Mouse (Mus musculus) ES-Bruce4 (cell line): ENCODE results near the gene Cd48. TPM values are rescaled to one million over a fixed set of nuclear protein-coding genes. Genes with fewer than 3 reads are reported as not detected.

ENCODE experiments used
- H3K27ac ChIP-seq: 2 replicates; pipeline ENCODE4 v1.5.1; 2012; ENCODE audit warnings: low read length, inconsistent platforms; ENCODE audit not compliant: insufficient read depth
- H3K27me3 ChIP-seq: 2 replicates; pipeline ENCODE4 v1.6.1; 2012; ENCODE audit warnings: mild to moderate bottlenecking, low read length, inconsistent platforms; ENCODE audit not compliant: control insufficient read depth, poor library complexity, insufficient read depth, severe bottlenecking
- H3K36me3 ChIP-seq: 2 replicates; pipeline ENCODE4 v1.6.1; 2012; ENCODE audit warnings: inconsistent platforms, mild to moderate bottlenecking, low read length, moderate library complexity; ENCODE audit not compliant: control insufficient read depth, poor library complexity, insufficient read depth, severe bottlenecking
- H3K4me1 ChIP-seq: one replicate; pipeline ENCODE4 v1.8.1; 2011; ENCODE audit warnings: low read length; ENCODE audit not compliant: control insufficient read depth, insufficient read depth
- H3K4me3 ChIP-seq: 2 replicates; pipeline ENCODE4 v1.5.1; 2011; ENCODE audit warnings: low read depth, mild to moderate bottlenecking, low read length
- H3K9ac ChIP-seq: 2 replicates; pipeline ENCODE4 v1.6.1; 2012; ENCODE audit warnings: low read depth, mild to moderate bottlenecking, inconsistent platforms; ENCODE audit not compliant: poor library complexity, severe bottlenecking
- H3K9me3 ChIP-seq: replicated peaks from 2 replicates; pipeline ENCODE4 v1.6.1; 2012; ENCODE audit warnings: mild to moderate bottlenecking, low read length, inconsistent platforms; ENCODE audit not compliant: control insufficient read depth, poor library complexity, insufficient read depth, severe bottlenecking
- CTCF ChIP-seq: IDR thresholded peaks from one replicate; pipeline ENCODE4 v1.8.1; 2011; ENCODE audit warnings: low read depth, low read length
- EP300 ChIP-seq: IDR thresholded peaks from 2 replicates; pipeline ENCODE4 v1.6.1; 2011; ENCODE audit warnings: low read depth, low read length; ENCODE audit not compliant: insufficient read depth
- POLR2A ChIP-seq: IDR thresholded peaks from one replicate; pipeline ENCODE4 v1.8.1; 2011; ENCODE audit warnings: low read length; ENCODE audit not compliant: insufficient read depth
- polyA plus RNA-seq: library from polyadenylated mRNA; stranded (reverse); fragments of >200 nt; gene quantifications from 2 replicates; pipeline ENCODE4 v1.2.4, GENCODE M21; 2011; ENCODE audit warnings: low read depth; ENCODE audit not compliant: missing spikeins, insufficient read depth, insufficient read length

The Cd48 gene
- polyA plus RNA-seq, 1 experiment = not detected

- Histone ChIP-seq H3K9me3 (no peaks in the 10 kb centered on the region), H3K36me3 (no peaks in the 10 kb centered on the region), H3K4me1 (no peaks in the 10 kb centered on the region), H3K27ac (no peak overlapping the region), H3K9ac (no peak overlapping the region), H3K4me3 (no peak overlapping the region), H3K27me3 (no peaks in the 10 kb centered on the region)
- TF ChIP-seq EP300 = no peak
- TF ChIP-seq POLR2A = no peak
- no peak for TF ChIP-seq CTCF
Observed at GRCm38 (mm10) chr1:171646429-171646940, 35.3 kb upstream of the Cd48 start.

DNA sequence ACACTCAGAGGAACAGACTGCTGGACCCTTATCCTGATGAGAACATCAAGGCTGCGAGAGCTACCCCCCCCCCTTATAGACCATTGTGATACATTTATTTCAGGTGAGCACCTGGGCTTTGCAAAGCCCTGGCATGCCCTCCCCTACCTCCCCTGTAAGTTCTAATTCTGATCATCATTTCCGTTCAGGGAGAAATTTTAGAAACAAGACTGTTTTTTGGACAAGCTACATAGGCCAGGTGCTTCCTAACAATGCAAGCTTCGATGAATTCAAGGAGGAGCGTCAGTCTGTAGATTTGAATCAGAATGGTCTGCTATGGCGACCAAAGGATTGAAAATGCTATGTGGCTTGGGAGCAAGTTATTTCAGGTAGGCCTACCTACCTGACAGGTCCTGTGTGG lies 34.1 kb upstream of the Cd48 start:
- H3K4me1 ChIP-seq = no peaks in the 10 kb centered on the region
- H3K36me3 ChIP-seq = no peaks in the 10 kb centered on the region
- no peak overlapping the region for H3K9ac ChIP-seq
- H3K9me3 ChIP-seq = no peaks in the 10 kb centered on the region
- no peaks in the 10 kb centered on the region for H3K27me3 ChIP-seq
- TF ChIP-seq CTCF (no peak), POLR2A (no peak), EP300 (no peak)
- H3K4me3 ChIP-seq = no peak overlapping the region
- no peak overlapping the region for H3K27ac ChIP-seq

- Histone ChIP-seq H3K27ac (no peak overlapping the region), H3K27me3 (no peaks in the 10 kb centered on the region), H3K9me3 (no peaks in the 10 kb centered on the region), H3K9ac (no peak overlapping the region), H3K4me3 (no peak overlapping the region), H3K4me1 (no peaks in the 10 kb centered on the region), H3K36me3 (no peaks in the 10 kb centered on the region)
- TF ChIP-seq CTCF = no peak
- no peak for TF ChIP-seq POLR2A
Observed at GRCm38 (mm10) chr1:171648840-171649239, 33.0 kb upstream of the Cd48 start.

GRCm38 (mm10) chr1:171652734-171653133 lies 29.1 kb upstream of the Cd48 start, which contains the start of gene Slamf7:
Slamf7 (minus strand) TSS chr1:171653035.
- no peaks in the 10 kb centered on the region; the same call in 1 of the 2 replicates for H3K27me3 ChIP-seq
- H3K4me3 ChIP-seq = no peak within 1 kb of the TSS
- H3K9me3 ChIP-seq = no peaks in the 10 kb centered on the region
- H3K4me1 ChIP-seq = no peaks in the 10 kb centered on the region
- H3K27ac ChIP-seq = no peak within 1 kb of the TSS
- H3K36me3 ChIP-seq = no peaks in the 10 kb centered on the region
- TF ChIP-seq POLR2A = no peak
- TF ChIP-seq EP300 = no peak
- no peak for TF ChIP-seq CTCF
- H3K9ac ChIP-seq = no peak within 1 kb of the TSS

DNA sequence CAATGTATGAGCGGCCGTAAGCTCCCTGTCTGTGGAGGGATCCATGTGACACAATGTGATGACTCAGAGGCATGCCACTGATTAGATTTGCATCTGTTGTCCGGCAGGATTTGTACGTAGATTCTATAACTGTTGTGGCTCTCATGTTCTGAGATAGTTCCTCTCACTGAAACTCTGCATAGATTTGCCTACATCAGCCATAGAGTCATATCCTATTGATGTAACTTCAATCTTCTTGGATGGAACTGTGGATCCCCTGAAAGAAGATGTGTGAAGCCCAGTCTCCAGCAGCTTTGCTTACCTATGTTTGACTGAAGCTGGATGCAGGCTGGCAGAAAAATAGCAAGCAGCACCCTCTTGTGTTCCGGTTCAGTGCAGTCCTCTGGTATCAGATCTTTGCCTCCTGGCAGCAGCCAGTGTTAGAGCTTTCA lies 23.2 kb upstream of the Cd48 start:
- H3K9me3 ChIP-seq = no peaks in the 10 kb centered on the region
- no peak for TF ChIP-seq CTCF
- no peak for TF ChIP-seq EP300
- no peak for TF ChIP-seq POLR2A

GRCm38 (mm10) chr1:171660423-171660822 lies 21.4 kb upstream of the Cd48 start:
- no peaks in the 10 kb centered on the region for H3K4me1 ChIP-seq
- no peak overlapping the region for H3K4me3 ChIP-seq
- TF ChIP-seq EP300 (no peak), CTCF (no peak), POLR2A (no peak)
- no peak overlapping the region for H3K9ac ChIP-seq
- H3K9me3 ChIP-seq = no peaks in the 10 kb centered on the region
- H3K36me3 ChIP-seq = no peaks in the 10 kb centered on the region
- no peaks in the 10 kb centered on the region; the same call in 1 of the 2 replicates for H3K27me3 ChIP-seq
- no peak overlapping the region for H3K27ac ChIP-seq

More for the DNA sequence above, 23.2 kb upstream of the Cd48 start:
- no peaks in the 10 kb centered on the region; the same call in 1 of the 2 replicates for H3K27me3 ChIP-seq
- H3K9ac ChIP-seq = no peak overlapping the region
- no peak overlapping the region for H3K27ac ChIP-seq
- H3K4me1 ChIP-seq = no peaks in the 10 kb centered on the region
- H3K4me3 ChIP-seq = no peak overlapping the region
- no peaks in the 10 kb centered on the region for H3K36me3 ChIP-seq
